Mouse (Mus musculus) myocyte (in vitro differentiated cells): ENCODE measurements around the gene Spryd3. TPM values are rescaled to one million over a fixed set of nuclear protein-coding genes. Genes with fewer than 3 reads are reported as not detected.

Experiments
- H3K27me3 ChIP-seq: one replicate; pipeline ENCODE4 v1.6.1; 2011; ENCODE audit not compliant: control insufficient read depth, insufficient read depth, insufficient read length
- H3K36me3 ChIP-seq: one replicate; pipeline ENCODE4 v1.6.1; 2011; ENCODE audit not compliant: control insufficient read depth, insufficient read depth
- H3K4me2 ChIP-seq: one replicate; pipeline ENCODE4 v1.6.1; 2011; ENCODE audit warnings: low read depth, control low read depth
- H3K4me3 ChIP-seq: one replicate; pipeline ENCODE4 v1.5.1; 2011; ENCODE audit warnings: mild to moderate bottlenecking, control low read depth, moderate library complexity
- H3K79me2 ChIP-seq: one replicate; pipeline ENCODE4 v1.6.1; 2011; ENCODE audit not compliant: control insufficient read depth, insufficient read depth
- H3ac ChIP-seq: one replicate; pipeline ENCODE4 v1.6.1; 2011; ENCODE audit not compliant: control insufficient read depth, insufficient read length
- CEBPB ChIP-seq: IDR thresholded peaks from 2 replicates; pipeline ENCODE4 v1.6.1; 2011; ENCODE audit warnings: mild to moderate bottlenecking, moderate library complexity; ENCODE audit not compliant: poor library complexity, insufficient read depth, severe bottlenecking
- E2F4 ChIP-seq: IDR thresholded peaks from one replicate; pipeline ENCODE4 v1.6.1; 2011; ENCODE audit warnings: mild to moderate bottlenecking, control low read depth, moderate library complexity; ENCODE audit not compliant: insufficient read depth
- MAX ChIP-seq: IDR thresholded peaks from one replicate; pipeline ENCODE4 v1.6.1; 2011; ENCODE audit warnings: low read depth, mild to moderate bottlenecking, control low read depth
- MYOD1 ChIP-seq, 3 experiments: IDR thresholded peaks; one replicate each; pipeline ENCODE4 v1.6.1; 2011; ENCODE audit warnings: control low read depth in 2 of 3, low read depth in 2 of 3, mild to moderate bottlenecking in 2 of 3, moderate library complexity in 1 of 3; ENCODE audit not compliant: insufficient read length in 2 of 3, control insufficient read depth in 1 of 3
- MYOG ChIP-seq, 3 experiments: IDR thresholded peaks; one replicate each; pipeline ENCODE4 v1.6.1; 2011; ENCODE audit warnings: control low read depth in 2 of 3, low read depth in 2 of 3, mild to moderate bottlenecking in 2 of 3; ENCODE audit not compliant: insufficient read length in 2 of 3, control insufficient read depth in 1 of 3, insufficient read depth in 1 of 3
- POLR2A ChIP-seq: IDR thresholded peaks from one replicate; pipeline ENCODE4 v1.6.1; 2011; ENCODE audit warnings: low read depth, mild to moderate bottlenecking, control low read depth, moderate library complexity; ENCODE audit not compliant: insufficient read length
- POLR2AphosphoS2 ChIP-seq: IDR thresholded peaks from one replicate; pipeline ENCODE4 v1.6.1; 2011; ENCODE audit warnings: low read depth, control low read depth; ENCODE audit not compliant: insufficient read length
- REST ChIP-seq: IDR thresholded peaks from one replicate; pipeline ENCODE4 v1.6.1; 2011; ENCODE audit warnings: mild to moderate bottlenecking, control low read depth, moderate library complexity; ENCODE audit not compliant: insufficient read depth, insufficient read length
- SRF ChIP-seq: IDR thresholded peaks from one replicate; pipeline ENCODE4 v1.6.1; 2011; ENCODE audit warnings: low read depth; ENCODE audit not compliant: control insufficient read depth, insufficient read length
- TCF12 ChIP-seq: IDR thresholded peaks from one replicate; pipeline ENCODE4 v1.6.1; 2011; ENCODE audit warnings: mild to moderate bottlenecking, control low read depth; ENCODE audit not compliant: poor library complexity, insufficient read depth, severe bottlenecking
- TCF3 ChIP-seq: IDR thresholded peaks from one replicate; pipeline ENCODE4 v1.6.1; 2011; ENCODE audit warnings: low read depth, control low read depth; ENCODE audit not compliant: insufficient read length
- USF1 ChIP-seq: IDR thresholded peaks from one replicate; pipeline ENCODE4 v1.6.1; 2011; ENCODE audit warnings: low read depth, mild to moderate bottlenecking, control low read depth, moderate library complexity
- polyA plus RNA-seq: library from polyadenylated mRNA; unstranded; fragments of >200 nt; fragmentation: generic; extraction: Trizol; gene quantifications from one replicate; pipeline ENCODE4 v1.2.1, GENCODE M21; 2012; ENCODE audit warnings: missing spikeins

Spryd3 gene
- polyA plus RNA-seq, 1 experiment = 51.0 TPM

DNA sequence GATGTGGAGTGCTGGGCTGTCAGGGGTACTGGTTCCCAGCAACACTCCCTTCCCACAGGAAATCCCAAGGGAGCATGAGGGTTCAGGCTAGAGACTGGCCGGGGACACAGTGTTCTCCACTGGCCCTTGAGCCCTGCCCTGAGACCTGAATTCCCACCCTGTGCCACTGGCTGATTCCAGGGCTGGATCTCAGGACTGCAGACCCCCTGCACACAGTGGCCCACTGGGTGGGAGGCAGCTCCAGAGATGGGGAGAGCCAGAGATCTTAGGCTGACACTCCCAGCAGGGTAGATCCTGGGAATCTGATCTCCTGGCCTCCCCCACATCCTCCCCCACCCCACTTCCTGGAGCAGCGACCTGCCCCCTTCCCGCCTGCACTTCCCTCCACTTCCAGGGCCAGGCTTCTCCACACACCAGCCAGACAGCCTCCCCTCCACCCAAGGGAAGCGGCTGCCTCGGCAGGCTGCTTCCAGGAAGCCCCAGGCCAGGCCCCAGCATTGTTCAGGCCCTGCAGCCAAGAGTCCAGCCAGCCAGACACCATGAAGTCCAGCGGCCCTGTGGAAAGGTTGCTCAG, 33.4 kb downstream of the Spryd3 start:
- Histone ChIP-seq H3K36me3 (peaks cover 15% of the 10 kb centered on the region), H3ac (peak overlapping the region; percentile 37), H3K4me3 (peak overlapping the region; percentile 70), H3K4me2 (peak overlapping the region; percentile 96), H3K79me2 (peaks cover 48% of the 10 kb centered on the region), H3K27me3 (no peaks in the 10 kb centered on the region)
- TF ChIP-seq CEBPB (no peak), POLR2A (peak; percentile 81), POLR2AphosphoS2 (peak; percentile 45)

DNA sequence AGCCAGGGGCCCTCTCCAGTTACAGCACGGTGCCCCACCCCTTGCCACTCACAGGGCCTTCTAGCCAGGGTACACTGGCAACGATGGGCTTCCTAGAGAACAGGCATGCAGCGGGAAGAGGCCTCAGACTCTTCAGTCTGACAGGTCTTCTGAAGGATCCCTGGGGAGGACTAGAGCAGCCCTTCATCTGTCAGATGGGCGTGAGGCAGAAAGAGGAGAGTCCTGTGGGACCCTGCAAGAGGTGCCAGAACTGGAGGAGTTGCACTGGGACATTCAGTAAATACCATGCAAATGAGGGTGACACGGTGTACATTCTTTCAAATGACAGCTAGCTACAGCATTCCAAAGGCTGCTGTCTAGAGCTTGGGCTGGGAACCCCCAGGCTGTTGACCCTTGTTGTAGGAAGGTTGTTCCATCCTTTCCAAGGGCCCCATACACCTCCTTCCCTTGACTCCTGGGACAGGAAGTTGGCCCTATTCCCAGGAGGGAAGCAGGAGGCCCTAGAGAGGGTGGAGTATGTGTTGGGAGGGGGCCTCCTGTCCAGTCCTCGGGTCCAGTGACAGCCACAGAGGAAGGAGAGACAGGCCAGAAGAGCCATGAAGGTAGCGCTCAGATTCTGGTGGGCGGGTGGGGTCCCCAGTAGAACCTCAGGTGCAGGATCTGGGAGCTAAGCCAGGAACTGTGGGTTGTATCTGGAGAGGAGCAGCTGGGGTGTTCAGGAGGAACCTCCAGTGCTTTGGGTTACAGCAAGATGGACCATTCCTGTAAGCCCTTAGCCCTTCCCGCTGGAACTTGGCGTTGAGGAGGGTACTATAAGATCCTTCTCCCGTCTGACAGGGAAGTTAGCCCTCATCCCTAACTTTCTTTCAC, 34.1 kb downstream of the Spryd3 start:
- Histone ChIP-seq H3K4me2 (peak overlapping the region; percentile 96), H3K4me3 (peak overlapping the region; percentile 70), H3K36me3 (peaks cover 8% of the 10 kb centered on the region), H3K27me3 (no peaks in the 10 kb centered on the region), H3K79me2 (peaks cover 43% of the 10 kb centered on the region), H3ac (peak overlapping the region; percentile 37)
- TF ChIP-seq MAX (no peak), TCF12 (no peak), MYOD1 (IDR thresholded peaks at IDR 0.05; ENCODE audit: control insufficient read depth in 1 of 3, insufficient read length in 2 of 3, low read depth in 2 of 3) (peak in 1 of 3 experiments; percentile 2), POLR2A (peak; percentile 21)

DNA sequence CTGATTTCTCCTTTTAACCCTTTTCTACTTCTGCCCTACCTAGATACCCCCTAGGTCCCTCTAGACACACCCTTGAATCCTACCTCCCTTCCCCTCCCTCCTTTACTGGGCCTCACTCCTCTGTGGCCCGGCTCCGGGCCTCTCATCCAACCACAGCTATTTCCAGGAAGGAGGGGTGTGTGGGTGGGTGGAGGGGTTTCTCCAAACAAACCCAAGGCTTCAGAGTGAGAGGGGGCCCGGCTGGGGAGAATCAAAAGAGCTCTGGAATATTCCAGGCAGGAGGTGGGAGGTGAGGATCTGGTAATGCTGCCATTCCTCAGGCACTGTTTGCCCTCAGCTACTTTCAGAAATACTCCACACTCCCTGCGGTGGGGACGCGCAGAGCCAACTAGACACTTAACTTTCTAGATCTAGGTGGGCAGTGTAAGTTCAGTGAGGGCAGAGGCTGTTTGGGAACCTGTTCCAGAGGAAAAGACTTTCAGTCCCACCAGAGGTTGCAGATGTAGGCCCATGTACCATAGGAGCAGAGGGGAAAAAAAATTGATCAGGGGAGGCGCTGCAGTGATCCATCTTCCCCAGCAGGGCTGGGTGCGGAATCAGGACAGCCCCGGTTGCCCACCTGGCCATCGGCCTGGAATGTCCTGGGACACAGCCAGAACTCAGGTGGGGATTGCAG, 34.9 kb downstream of the Spryd3 start:
- H3ac ChIP-seq = no peak overlapping the region
- H3K79me2 ChIP-seq = peaks cover 40% of the 10 kb centered on the region
- TF ChIP-seq E2F4 = no peak
- TF ChIP-seq POLR2AphosphoS2 = peak; percentile 29
- H3K4me2 ChIP-seq = peak overlapping the region; percentile 96
- no peaks in the 10 kb centered on the region for H3K27me3 ChIP-seq
- peak overlapping the region; percentile 70 for H3K4me3 ChIP-seq
- H3K36me3 ChIP-seq = peaks cover 5% of the 10 kb centered on the region

DNA sequence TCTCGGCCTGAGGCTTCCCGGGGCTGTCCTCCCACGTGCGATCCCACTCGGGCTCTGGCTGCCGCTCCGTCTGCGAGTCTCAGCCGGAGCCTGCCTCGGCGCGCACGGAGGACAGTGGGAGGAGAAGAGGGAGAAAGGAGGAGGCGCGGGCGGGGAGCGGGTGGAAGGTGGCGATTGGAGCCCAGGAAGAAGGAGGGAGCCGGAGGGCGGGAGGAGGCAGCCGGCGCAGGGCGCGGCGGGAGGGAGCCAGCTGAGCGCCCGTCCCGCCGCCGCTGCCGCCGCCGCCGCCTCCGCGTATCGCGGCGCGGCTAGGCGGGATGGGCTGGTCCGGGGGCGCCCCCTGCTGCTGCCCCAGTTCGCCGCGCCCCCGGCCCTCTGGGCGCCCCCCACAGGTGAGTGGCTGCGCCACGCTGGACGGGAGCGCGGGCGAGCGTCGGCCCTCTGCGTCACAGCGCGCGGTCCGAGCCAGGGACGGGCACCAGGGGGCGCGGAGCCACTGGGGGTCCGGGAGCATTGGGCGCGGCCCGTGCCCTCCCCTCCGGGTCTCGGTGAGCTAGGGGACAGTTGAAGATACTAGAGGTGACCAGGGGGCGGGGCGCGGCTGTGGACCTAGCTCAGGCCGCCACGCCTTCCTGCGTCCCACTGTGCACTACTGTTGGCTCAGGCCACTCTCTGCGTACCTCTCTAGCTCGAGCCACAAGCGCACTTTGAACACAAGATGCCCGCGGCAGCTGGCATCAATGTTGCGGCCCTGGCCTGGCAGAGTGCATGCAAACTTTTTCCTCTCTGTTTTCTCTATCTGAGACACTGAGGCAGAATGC, 35.7 kb downstream of the Spryd3 start, which contains the start of gene Tns2:
Tns2 (plus strand) TSS at position 253 of the 821 bp plus-strand sequence.
- peak; percentile 88 for TF ChIP-seq POLR2AphosphoS2
- peak in 1 of 3 experiments; percentile 41 for TF ChIP-seq MYOG (IDR thresholded peaks at IDR 0.05; ENCODE audit: control insufficient read depth in 1 of 3, insufficient read depth in 1 of 3, insufficient read length in 2 of 3, low read depth in 2 of 3)
- TF ChIP-seq POLR2A = peak; percentile 91
- peak in 1 of 3 experiments; percentile 56 for TF ChIP-seq MYOD1 (IDR thresholded peaks at IDR 0.05; ENCODE audit: control insufficient read depth in 1 of 3, insufficient read length in 2 of 3, low read depth in 2 of 3)
- TF ChIP-seq USF1 = no peak
- Histone ChIP-seq H3ac (peak within 1 kb of the TSS; percentile 11), H3K4me2 (peak within 1 kb of the TSS; percentile 96), H3K36me3 (peaks cover 12% of the 10 kb centered on the region), H3K79me2 (peaks cover 34% of the 10 kb centered on the region), H3K27me3 (no peaks in the 10 kb centered on the region), H3K4me3 (peak within 1 kb of the TSS; percentile 70)

DNA sequence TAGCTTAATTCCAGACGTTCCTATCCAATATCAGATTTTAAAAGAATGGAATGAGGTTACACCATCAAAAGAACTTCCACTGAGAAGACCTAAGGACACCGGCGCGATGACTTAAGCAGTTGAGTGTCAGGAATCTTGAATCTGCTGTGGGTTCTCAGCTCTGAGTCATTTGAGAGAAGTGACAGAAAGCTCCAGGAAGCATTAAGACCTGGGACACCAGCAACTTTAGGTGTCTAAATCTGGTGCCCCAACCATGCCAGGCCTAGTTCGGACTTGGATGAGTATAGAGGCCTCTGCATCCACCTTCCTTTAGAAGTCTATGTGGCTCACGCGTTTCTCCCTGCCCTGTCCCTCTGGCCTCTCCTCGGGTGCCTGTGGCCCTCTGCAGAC, 36.3 kb downstream of the Spryd3 start:
- TF ChIP-seq REST = no peak
- TF ChIP-seq POLR2A = no peak
- no peak for TF ChIP-seq CEBPB
- TF ChIP-seq MYOG (IDR thresholded peaks at IDR 0.05; ENCODE audit: control insufficient read depth in 1 of 3, insufficient read depth in 1 of 3, insufficient read length in 2 of 3, low read depth in 2 of 3) = no peak
- TF ChIP-seq MAX = no peak
- TF ChIP-seq TCF3 = no peak
- no peak for TF ChIP-seq MYOD1 (IDR thresholded peaks at IDR 0.05; ENCODE audit: control insufficient read depth in 1 of 3, insufficient read length in 2 of 3, low read depth in 2 of 3)
- no peak for TF ChIP-seq POLR2AphosphoS2
- TF ChIP-seq TCF12 = no peak
- TF ChIP-seq E2F4 = no peak
- no peak for TF ChIP-seq SRF
- no peak for TF ChIP-seq USF1
- Histone ChIP-seq H3K79me2 (peaks cover 28% of the 10 kb centered on the region), H3K27me3 (no peaks in the 10 kb centered on the region), H3K4me2 (peak overlapping the region; percentile 96), H3K4me3 (peak overlapping the region; percentile 70), H3ac (peak overlapping the region; percentile 11), H3K36me3 (peaks cover 19% of the 10 kb centered on the region)
